Mouse (Mus musculus) c-Kit-positive CD71-positive TER-119-positive erythroid progenitor cells, embryonic 14.5 days (primary cell): ENCODE data around the gene Macrod1.

ENCODE experiments used
- DNase-seq: peaks from one replicate; pipeline ENCODE4 v3.0.0-alpha.2; 2013; ENCODE audit warnings: low spot score

Gene Macrod1

GRCm38 (mm10) chr19:7236742-7237141, 180.1 kb downstream of the Macrod1 start:
- DNase-seq: no peak

GRCm38 (mm10) chr19:7239574-7239973, 183.0 kb downstream of the Macrod1 start:
- DNase-seq: no peak

GRCm38 (mm10) chr19:7240291-7240690, 183.7 kb downstream of the Macrod1 start:
- DNase-seq: no peak

GRCm38 (mm10) chr19:7240782-7241690, 184.4 kb downstream of the Macrod1 start, which contains the start of gene Naa40:
Gene Naa40 (minus strand): TSS chr19:7241183.
- DNase-seq: peak; percentile 93

- no peak for DNase-seq
Measured at GRCm38 (mm10) chr19:7246021-7246420, 189.4 kb downstream of the Macrod1 start.
